Mouse (Mus musculus) CH12.LX (cell line): ENCODE data around the gene Agap1. TPM values are rescaled to one million over a fixed set of nuclear protein-coding genes. Genes with fewer than 3 reads are reported as not detected.

Experiments
- DNase-seq: peaks from one replicate; pipeline ENCODE4 v3.0.0-alpha.2; 2013; ENCODE audit errors: extremely low read depth
- H3K27ac ChIP-seq: 2 replicates; pipeline ENCODE4 v1.5.1; 2012; ENCODE audit warnings: low read depth, mild to moderate bottlenecking, control low read depth, moderate library complexity; ENCODE audit not compliant: insufficient read depth
- H3K27me3 ChIP-seq: replicated peaks from 2 replicates; pipeline ENCODE3; 2012; ENCODE audit warnings: inconsistent platforms
- H3K36me3 ChIP-seq, 2 experiments: replicated peaks in 1 of 2; 2 replicates each; pipeline versions ENCODE3 to v1.6.1; 2012; ENCODE audit warnings: inconsistent platforms in 1 of 2, low read length in 1 of 2, mild to moderate bottlenecking in 1 of 2, mixed read lengths in 1 of 2, moderate library complexity in 1 of 2; ENCODE audit not compliant: control insufficient read depth in 1 of 2, insufficient read depth in 1 of 2
- H3K4me1 ChIP-seq, 2 experiments: 2 replicates each; pipeline ENCODE4 v1.6.1; 2012; ENCODE audit warnings: inconsistent platforms in 1 of 2, moderate library complexity in 1 of 2; ENCODE audit not compliant: insufficient read depth in 2 of 2, control insufficient read depth in 1 of 2
- H3K4me2 ChIP-seq: 2 replicates; pipeline ENCODE4 v1.6.1; 2012; ENCODE audit warnings: low read depth, mild to moderate bottlenecking, control low read depth; ENCODE audit not compliant: poor library complexity, insufficient read depth, severe bottlenecking
- H3K4me3 ChIP-seq, 3 experiments: fragments of 150-350 bp in 1 of 3; sonication (generic) in 1 of 3; replicated peaks in 1 of 3; 2 replicates each; pipeline versions ENCODE3 to v1.5.1; 2011 to 2012; ENCODE audit warnings: low read depth in 2 of 3, low read length in 2 of 3, mild to moderate bottlenecking in 2 of 3, moderate library complexity in 2 of 3, control low read depth in 1 of 3, improper control_type of control experiment in 1 of 3, inconsistent platforms in 1 of 3, mixed read lengths in 1 of 3; ENCODE audit not compliant: poor library complexity in 1 of 3
- H3K79me2 ChIP-seq: replicated peaks from 2 replicates; pipeline ENCODE4 v1.6.1; 2012; ENCODE audit warnings: mild to moderate bottlenecking, moderate library complexity; ENCODE audit not compliant: control insufficient read depth, poor library complexity, insufficient read depth, severe bottlenecking; ENCODE audit errors: extremely low read depth
- H3K9ac ChIP-seq: 2 replicates; pipeline ENCODE4 v1.6.1; 2012; ENCODE audit warnings: low read depth, mild to moderate bottlenecking, control low read depth, moderate library complexity; ENCODE audit not compliant: insufficient read depth
- H3K9me3 ChIP-seq: replicated peaks from 2 replicates; pipeline ENCODE3; 2012; ENCODE audit warnings: low read length, inconsistent platforms, mixed read lengths
- CHD2 ChIP-seq: IDR thresholded peaks from 2 replicates; pipeline ENCODE4 v1.6.1; 2011; ENCODE audit warnings: low read length, improper control_type of control experiment
- CTCF ChIP-seq, 2 experiments: IDR thresholded peaks in 1 of 2; conservative IDR thresholded peaks in 1 of 2; 2 replicates each; pipeline ENCODE4 v1.5.1; 2011 to 2012; ENCODE audit warnings: low read depth in 2 of 2, low read length in 2 of 2, improper control_type of control experiment in 1 of 2, inconsistent platforms in 1 of 2, mild to moderate bottlenecking in 1 of 2, moderate library complexity in 1 of 2
- ELF1 ChIP-seq: IDR thresholded peaks from 2 replicates; pipeline ENCODE4 v1.6.1; 2014; ENCODE audit warnings: low read depth, mild to moderate bottlenecking, inconsistent platforms, low read length, improper control_type of control experiment
- ETS1 ChIP-seq: conservative IDR thresholded peaks from 2 replicates; pipeline ENCODE4 v1.6.1; 2012; ENCODE audit warnings: low read depth, mild to moderate bottlenecking, inconsistent platforms, low read length, improper control_type of control experiment, moderate library complexity
- GABPA ChIP-seq: IDR thresholded peaks from 2 replicates; pipeline ENCODE4 v1.6.1; 2012; ENCODE audit warnings: low read depth, low read length, improper control_type of control experiment, inconsistent platforms; ENCODE audit not compliant: insufficient replicate concordance
- HCFC1 ChIP-seq: IDR thresholded peaks from 2 replicates; pipeline ENCODE4 v1.6.1; 2012; ENCODE audit warnings: low read depth, mild to moderate bottlenecking, inconsistent platforms, low read length, improper control_type of control experiment
- JUN ChIP-seq: IDR thresholded peaks from 2 replicates; pipeline ENCODE4 v1.6.1; 2011; ENCODE audit warnings: low read depth, mild to moderate bottlenecking, low read length, improper control_type of control experiment, moderate library complexity; ENCODE audit not compliant: insufficient read depth
- JUND ChIP-seq: conservative IDR thresholded peaks from 2 replicates; pipeline ENCODE4 v1.6.1; 2011; ENCODE audit warnings: low read depth, low read length, improper control_type of control experiment
- MAFK ChIP-seq: IDR thresholded peaks from 2 replicates; pipeline ENCODE4 v1.6.1; 2011; ENCODE audit warnings: low read length, improper control_type of control experiment; ENCODE audit not compliant: insufficient replicate concordance
- MEF2A ChIP-seq: IDR thresholded peaks from 2 replicates; pipeline ENCODE4 v1.6.1; 2014; ENCODE audit warnings: low read depth, mild to moderate bottlenecking, inconsistent platforms, low read length, improper control_type of control experiment, borderline replicate concordance
- MXI1 ChIP-seq: IDR thresholded peaks from 2 replicates; pipeline ENCODE4 v1.6.1; 2011; ENCODE audit warnings: mild to moderate bottlenecking, low read depth, low read length, improper control_type of control experiment
- NRF1 ChIP-seq: IDR thresholded peaks from 2 replicates; pipeline ENCODE4 v1.6.1; 2014; ENCODE audit warnings: low read depth, mild to moderate bottlenecking, inconsistent platforms, low read length, improper control_type of control experiment, moderate library complexity
- POLR2A ChIP-seq: IDR thresholded peaks from 2 replicates; pipeline ENCODE4 v1.6.1; 2011; ENCODE audit warnings: low read depth, mild to moderate bottlenecking, improper control_type of control experiment, low read length
- RAD21 ChIP-seq: IDR thresholded peaks from 2 replicates; pipeline ENCODE4 v1.6.1; 2011; ENCODE audit warnings: low read depth, mild to moderate bottlenecking, low read length, improper control_type of control experiment, moderate library complexity
- RCOR1 ChIP-seq: conservative IDR thresholded peaks from 2 replicates; pipeline ENCODE4 v1.6.1; 2012; ENCODE audit warnings: low read depth, mild to moderate bottlenecking, inconsistent platforms, low read length, improper control_type of control experiment
- SIN3A ChIP-seq: IDR thresholded peaks from 2 replicates; pipeline ENCODE4 v1.6.1; 2012; ENCODE audit warnings: low read length, improper control_type of control experiment, inconsistent platforms
- SMC3 ChIP-seq: IDR thresholded peaks from 2 replicates; pipeline ENCODE4 v1.6.1; 2011; ENCODE audit warnings: low read depth, low read length, improper control_type of control experiment
- TBP ChIP-seq: conservative IDR thresholded peaks from 2 replicates; pipeline ENCODE4 v1.6.1; 2011; ENCODE audit warnings: low read depth, low read length, improper control_type of control experiment
- TCF12 ChIP-seq: IDR thresholded peaks from 2 replicates; pipeline ENCODE4 v1.6.1; 2014; ENCODE audit warnings: low read depth, mild to moderate bottlenecking, inconsistent platforms, low read length, improper control_type of control experiment
- USF1 ChIP-seq: IDR thresholded peaks from 2 replicates; pipeline ENCODE4 v1.6.1; 2014; ENCODE audit warnings: low read depth, mild to moderate bottlenecking, inconsistent platforms, low read length, improper control_type of control experiment
- USF2 ChIP-seq: conservative IDR thresholded peaks from 2 replicates; pipeline ENCODE4 v1.6.1; 2011; ENCODE audit warnings: low read depth, low read length, improper control_type of control experiment
- ZC3H11A ChIP-seq: IDR thresholded peaks from 2 replicates; pipeline ENCODE4 v1.6.1; 2012; ENCODE audit warnings: low read depth, mild to moderate bottlenecking, inconsistent platforms, low read length, improper control_type of control experiment
- ZMIZ1 ChIP-seq: IDR thresholded peaks from 2 replicates; pipeline ENCODE4 v1.6.1; 2012; ENCODE audit warnings: low read depth, mild to moderate bottlenecking, inconsistent platforms, low read length, improper control_type of control experiment
- dilution Hi-C: fragments of 300-500 bp; cut with MboI; formaldehyde crosslinking; loops from 2 replicates; pipeline ENCODE4 v1.14.3; 2020; ENCODE audit warnings: low sequenced_read_pairs; ENCODE audit not compliant: extremely low pct_unique_long_range_greater_than_20kb, extremely low pct_ligation_motif_present
- in situ Hi-C: fragments of 300-500 bp; cut with MboI; formaldehyde crosslinking; loops from 3 replicates; pipeline ENCODE4 v1.14.3; 2019; ENCODE audit warnings: low sequenced_read_pairs, low pct_ligation_motif_present, low pct_unique_long_range_greater_than_20kb, mixed read lengths
- polyA plus RNA-seq: library from polyadenylated mRNA; unstranded; fragments of >175 nt; gene quantifications from 2 replicates; pipeline ENCODE4 v1.2.1, GENCODE M21; 2012; ENCODE audit warnings: low read depth; ENCODE audit not compliant: insufficient read length
- total RNA-seq, 2 experiments: library from RNA; depleted of rRNA; stranded (reverse); fragments of 300-350 nt in 1 of 2; fragments of >200 nt in 1 of 2; gene quantifications; 2 replicates each; pipeline ENCODE4 v1.2.3; 2012 to 2014

Gene Agap1
- total and polyA plus RNA-seq, 3 experiments = not detected

- in situ Hi-C loops = no loop called here
- no peaks in the 10 kb centered on the region for H3K79me2 ChIP-seq
- dilution Hi-C loops = no loop called here
- H3K27ac ChIP-seq = no peak overlapping the region
- no peak for DNase-seq
- no peak for TF ChIP-seq ETS1
- H3K9me3 ChIP-seq = peaks cover 82% of the 10 kb centered on the region
- H3K4me2 ChIP-seq = no peak overlapping the region
- no peaks in the 10 kb centered on the region for H3K4me1 ChIP-seq
- H3K9ac ChIP-seq = no peak overlapping the region
- no peak overlapping the region for H3K4me3 ChIP-seq
- H3K27me3 ChIP-seq = no peaks in the 10 kb centered on the region
- H3K36me3 ChIP-seq = no peaks in the 10 kb centered on the region
Measured at GRCm38 (mm10) chr1:89586991-89587683, 132.5 kb downstream of the Agap1 start.

GRCm38 (mm10) chr1:89588154-89588553 lies 133.5 kb downstream of the Agap1 start:
- TF ChIP-seq HCFC1 (no peak), USF2 (no peak), ZMIZ1 (no peak), NRF1 (no peak), SIN3A (no peak), CHD2 (no peak), CTCF (conservative IDR thresholded peaks at IDR 0.05 in 1 of 2, IDR thresholded peaks at IDR 0.05 in 1 of 2; ENCODE audit: low read depth in 2 of 2, low read length in 2 of 2) (no peak)
- no peaks in the 10 kb centered on the region for H3K4me1 ChIP-seq
- no peak overlapping the region for H3K4me3 ChIP-seq
- dilution Hi-C loops (no loop called here), in situ Hi-C loops (no loop called here)
- DNase-seq = no peak
- peaks cover 82% of the 10 kb centered on the region for H3K9me3 ChIP-seq
- H3K9ac ChIP-seq = no peak overlapping the region
- H3K79me2 ChIP-seq = no peaks in the 10 kb centered on the region
- no peaks in the 10 kb centered on the region for H3K27me3 ChIP-seq
- H3K36me3 ChIP-seq = no peaks in the 10 kb centered on the region
- no peak overlapping the region for H3K27ac ChIP-seq
- no peak overlapping the region for H3K4me2 ChIP-seq

GRCm38 (mm10) chr1:89590994-89591393 lies 136.4 kb downstream of the Agap1 start:
- Histone ChIP-seq H3K4me1 (no peaks in the 10 kb centered on the region), H3K36me3 (no peaks in the 10 kb centered on the region), H3K4me2 (no peak overlapping the region), H3K9me3 (peaks cover 89% of the 10 kb centered on the region), H3K27ac (no peak overlapping the region), H3K4me3 (no peak overlapping the region), H3K79me2 (no peaks in the 10 kb centered on the region), H3K9ac (no peak overlapping the region), H3K27me3 (no peaks in the 10 kb centered on the region)
- in situ Hi-C loops = no loop called here
- no peak for TF ChIP-seq RCOR1
- no peak for TF ChIP-seq SIN3A
- no peak for TF ChIP-seq USF2
- no peak for TF ChIP-seq JUND
- TF ChIP-seq ZC3H11A = no peak
- no peak for TF ChIP-seq ELF1
- TF ChIP-seq NRF1 = no peak
- TF ChIP-seq TBP = no peak
- TF ChIP-seq MAFK = no peak
- no peak for TF ChIP-seq SMC3
- no peak for TF ChIP-seq GABPA
- no peak for TF ChIP-seq CHD2
- TF ChIP-seq POLR2A = no peak
- TF ChIP-seq MXI1 = no peak
- TF ChIP-seq TCF12 = no peak
- TF ChIP-seq RAD21 = no peak
- no peak for TF ChIP-seq MEF2A
- TF ChIP-seq JUN = no peak
- no peak for TF ChIP-seq USF1
- dilution Hi-C loops = no loop called here
- DNase-seq = no peak
